Mouse (Mus musculus) small intestine, adult 2 months (tissue): ENCODE results near the gene Fam193b. TPM values are rescaled to one million over a fixed set of nuclear protein-coding genes. Genes with fewer than 3 reads are reported as not detected.

Experiments used
- H3K27ac ChIP-seq: fragments of 200-500 bp; 2 replicates; pipeline ENCODE4 v1.5.1; 2012; ENCODE audit warnings: low read depth, low read length, control low read depth, inconsistent platforms; ENCODE audit not compliant: insufficient read depth
- H3K27me3 ChIP-seq: fragments of 200-500 bp; 2 replicates; pipeline ENCODE4 v1.6.1; 2012; ENCODE audit warnings: mild to moderate bottlenecking, moderate library complexity, low read length, inconsistent platforms; ENCODE audit not compliant: control insufficient read depth, insufficient read depth
- H3K36me3 ChIP-seq: fragments of 200-500 bp; 2 replicates; pipeline ENCODE4 v1.6.1; 2012; ENCODE audit warnings: mild to moderate bottlenecking, low read length, control low read depth, inconsistent platforms; ENCODE audit not compliant: control insufficient read depth, insufficient read depth
- H3K4me1 ChIP-seq: fragments of 200-500 bp; 2 replicates; pipeline ENCODE4 v1.6.1; 2012; ENCODE audit warnings: low read length, inconsistent platforms, mixed read lengths; ENCODE audit not compliant: control insufficient read depth, insufficient read depth, insufficient read length
- H3K4me3 ChIP-seq: fragments of 200-500 bp; 2 replicates; pipeline ENCODE4 v1.5.1; 2012; ENCODE audit warnings: low read depth, mild to moderate bottlenecking, control low read depth, inconsistent platforms, low read length, moderate library complexity
- CTCF ChIP-seq: fragments of 200-500 bp; IDR thresholded peaks from 2 replicates; pipeline ENCODE4 v1.5.1; 2012; ENCODE audit warnings: low read depth, mild to moderate bottlenecking, control low read depth, inconsistent platforms, low read length, moderate library complexity, mixed read lengths; ENCODE audit not compliant: insufficient replicate concordance, insufficient read length; ENCODE audit errors: extremely low read depth
- POLR2A ChIP-seq: fragments of 200-500 bp; IDR thresholded peaks from 2 replicates; pipeline ENCODE4 v1.6.1; 2012; ENCODE audit warnings: low read depth, mild to moderate bottlenecking, control low read depth, inconsistent platforms, low read length, moderate library complexity
- WGBS: fragments of 180-500 bp; shearing (Covaris S2); methylation state at CpG from one replicate; pipeline ENCODE4 v1.1.7; 2018; 5-methylcytosine and 5-hydroxymethylcytosine counted together
- polyA plus RNA-seq: library from polyadenylated mRNA; depleted of rRNA; stranded (reverse); fragments of >200 nt; gene quantifications from 2 replicates; pipeline ENCODE4 v1.2.3, GENCODE M21; 2012

Fam193b gene
- polyA plus RNA-seq, 1 experiment: 76.9 TPM

DNA sequence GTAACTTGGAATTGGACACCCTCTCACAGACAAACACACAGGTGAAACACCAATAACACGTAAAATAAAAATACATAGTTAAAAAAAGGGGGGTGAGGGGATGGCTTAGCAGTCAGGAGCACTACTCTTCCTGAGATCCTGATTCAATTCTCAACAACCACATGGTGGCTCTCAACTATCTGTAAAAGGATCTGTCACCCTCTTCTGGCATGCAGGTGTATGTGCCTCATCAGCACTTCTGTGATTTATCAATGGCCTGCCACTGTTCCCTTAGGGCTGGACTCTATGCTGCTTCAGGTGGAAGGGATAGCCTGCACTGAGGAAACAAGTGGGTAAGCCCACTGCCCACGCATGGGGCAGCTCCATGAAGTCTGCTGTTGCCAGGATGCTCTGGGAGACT lies 30.0 kb downstream of the Fam193b start:
- 88% methylated on average over 2 of the region's 2 CpGs for WGBS
- Histone ChIP-seq H3K4me1 (no peaks in the 10 kb centered on the region), H3K36me3 (peaks cover 44% of the 10 kb centered on the region), H3K27ac (no peak overlapping the region), H3K4me3 (no peak overlapping the region), H3K27me3 (no peaks in the 10 kb centered on the region)
- TF ChIP-seq CTCF: no peak
- no peak for TF ChIP-seq POLR2A

DNA sequence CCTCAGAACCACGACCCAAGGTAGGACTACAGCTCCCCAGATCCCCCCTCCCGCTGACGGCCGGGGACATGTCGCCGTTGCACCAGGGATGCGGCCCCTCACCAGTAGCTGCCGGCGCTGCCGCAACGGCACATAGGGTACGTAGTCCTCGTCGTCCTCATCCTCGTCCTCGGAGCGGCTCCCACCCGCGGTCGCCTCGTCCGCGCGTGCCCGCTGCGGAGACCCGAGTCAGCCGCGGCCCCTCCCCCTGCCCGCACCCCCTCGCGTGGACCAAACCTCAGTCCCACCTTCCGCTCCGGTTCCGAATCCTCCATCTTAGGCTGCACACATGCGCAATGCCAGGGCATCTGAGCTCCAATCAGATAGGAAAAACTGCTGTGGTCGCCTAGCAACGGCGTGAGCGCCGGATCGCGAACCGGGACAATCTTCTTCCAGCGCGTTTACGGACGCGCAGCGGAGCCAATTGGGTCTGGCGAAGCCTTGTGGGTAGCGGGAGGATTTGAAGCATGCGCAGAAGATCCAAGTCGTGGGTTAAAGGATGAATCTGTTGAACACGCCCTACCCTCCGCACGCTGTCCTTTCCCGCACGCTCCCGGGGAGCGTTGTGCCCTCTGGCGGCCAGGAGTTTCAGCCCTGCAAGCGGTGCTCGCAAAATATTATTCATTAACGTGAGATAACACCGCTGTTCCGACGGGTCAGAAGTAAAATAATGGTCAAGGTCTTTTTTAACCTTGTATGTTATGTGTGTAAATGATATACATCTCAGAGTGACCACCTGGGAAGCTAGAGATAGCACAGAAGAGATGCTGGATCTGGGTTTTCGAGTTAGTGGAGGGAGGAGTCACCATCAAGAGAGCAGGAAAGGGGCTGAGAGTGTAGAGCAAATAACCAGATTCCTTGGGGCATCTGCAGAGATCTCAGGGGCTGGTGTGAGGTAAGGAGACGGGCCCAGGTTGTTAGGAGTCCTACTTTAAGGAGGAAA lies 34.4 kb downstream of the Fam193b start, which contains the start of gene Ddx41:
Gene Ddx41, minus strand, starts transcription at position 465 of the 982 bp plus-strand sequence.
- Histone ChIP-seq H3K4me1 (peaks cover 9% of the 10 kb centered on the region), H3K27ac (no peak within 1 kb of the TSS), H3K4me3 (peak within 1 kb of the TSS; percentile 84), H3K27me3 (no peaks in the 10 kb centered on the region), H3K36me3 (peaks cover 35% of the 10 kb centered on the region)
- under 1% methylated on average over 70 of the region's 70 CpGs for WGBS
- TF ChIP-seq POLR2A (peak; percentile 55; the same call in 1 of the 2 replicates), CTCF (peak; percentile 91)

DNA sequence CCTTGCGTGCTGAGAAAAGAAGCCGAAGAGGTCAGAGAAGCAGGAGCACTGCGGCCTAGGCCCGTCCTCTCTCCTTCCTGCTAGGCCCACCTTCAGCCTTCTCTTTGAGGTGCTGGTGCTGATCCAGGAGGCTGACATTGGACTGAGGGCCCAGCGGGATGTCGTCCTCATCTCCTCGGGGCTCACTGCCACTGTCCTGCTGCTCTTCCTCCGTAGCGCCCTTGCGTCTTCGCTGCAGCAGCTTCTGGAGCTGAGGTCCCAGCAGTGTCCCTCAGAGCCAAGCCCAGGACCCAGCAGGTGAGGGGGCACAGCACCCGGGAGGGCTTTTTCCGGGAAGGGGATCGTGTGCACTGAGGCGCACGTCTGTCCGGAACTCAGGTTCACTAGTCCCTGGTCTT lies 35.1 kb downstream of the Fam193b start:
- 16% methylated on average over 17 of the region's 17 CpGs for WGBS
- Histone ChIP-seq H3K27me3 (no peaks in the 10 kb centered on the region), H3K27ac (no peak overlapping the region), H3K36me3 (peaks cover 34% of the 10 kb centered on the region), H3K4me1 (peaks cover 9% of the 10 kb centered on the region), H3K4me3 (peak overlapping the region; percentile 84)
- TF ChIP-seq POLR2A: no peak
- no peak for TF ChIP-seq CTCF

DNA sequence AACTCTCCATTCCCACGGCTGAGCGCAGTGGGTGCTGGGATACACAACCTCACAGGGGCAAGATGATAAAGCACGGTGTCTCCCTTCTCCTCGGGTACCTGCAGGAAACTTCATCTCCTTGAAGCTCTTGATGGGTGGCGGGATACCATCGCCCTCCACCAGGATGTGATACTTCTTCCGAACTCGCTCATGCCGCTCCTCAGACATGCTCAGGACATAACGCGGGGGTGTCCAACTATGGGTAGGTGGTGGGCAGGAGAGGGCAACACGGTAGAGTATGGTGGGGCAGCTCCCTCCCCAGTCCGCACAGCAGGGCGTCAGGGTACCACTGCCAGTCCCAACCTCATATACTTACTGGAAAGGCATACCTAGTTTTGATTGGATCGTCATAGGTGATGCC lies 35.7 kb downstream of the Fam193b start:
- Histone ChIP-seq H3K4me3 (peak overlapping the region; percentile 84), H3K27ac (no peak overlapping the region), H3K4me1 (peaks cover 9% of the 10 kb centered on the region), H3K27me3 (no peaks in the 10 kb centered on the region), H3K36me3 (peaks cover 38% of the 10 kb centered on the region)
- WGBS: 93% methylated on average over 15 of the region's 15 CpGs
- TF ChIP-seq POLR2A: no peak
- TF ChIP-seq CTCF: no peak

DNA sequence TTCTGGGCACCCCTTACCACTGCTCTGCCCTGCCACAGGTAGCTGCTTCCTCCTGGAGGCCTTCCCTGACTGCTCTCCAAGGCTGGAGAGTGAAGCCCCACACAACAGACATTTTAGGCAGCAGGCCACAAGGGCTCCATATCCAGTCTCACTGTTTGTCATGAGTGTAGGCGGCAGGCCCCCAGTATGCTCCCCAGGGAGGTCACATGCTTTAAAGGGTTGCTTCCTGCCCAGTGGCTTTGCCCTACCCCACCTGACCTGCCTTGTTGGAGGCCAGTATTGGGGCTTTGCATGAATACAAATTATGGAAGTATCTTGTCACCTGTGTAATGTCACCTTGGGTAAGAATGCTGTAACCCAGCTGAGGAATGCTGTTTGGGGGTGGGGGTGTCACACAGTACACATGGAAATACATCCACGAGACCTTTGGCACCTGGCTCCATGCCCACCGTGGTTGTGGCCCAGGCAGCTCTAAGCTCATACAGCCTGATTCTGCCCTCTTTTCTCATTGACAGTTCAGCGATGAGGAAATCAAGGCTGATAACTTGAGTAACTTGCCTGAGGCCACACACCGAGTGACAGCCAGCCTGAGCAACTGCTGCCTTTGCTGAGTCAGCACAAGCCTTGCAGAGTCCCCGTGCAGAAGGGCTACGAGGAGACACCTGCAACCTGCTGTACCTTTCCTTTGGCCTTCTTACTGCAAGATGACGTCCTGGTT lies 41.6 kb downstream of the Fam193b start, which contains the start of gene Dok3:
Gene Dok3, minus strand, starts transcription at position 99 of the 718 bp plus-strand sequence.
- Histone ChIP-seq H3K27me3 (no peaks in the 10 kb centered on the region), H3K27ac (peak within 1 kb of the TSS; percentile 71), H3K4me3 (peak within 1 kb of the TSS; percentile 56), H3K36me3 (peaks cover 32% of the 10 kb centered on the region), H3K4me1 (peaks cover 2% of the 10 kb centered on the region)
- no peak for TF ChIP-seq CTCF
- TF ChIP-seq POLR2A: no peak
- 42% methylated on average over 8 of the region's 8 CpGs for WGBS

DNA sequence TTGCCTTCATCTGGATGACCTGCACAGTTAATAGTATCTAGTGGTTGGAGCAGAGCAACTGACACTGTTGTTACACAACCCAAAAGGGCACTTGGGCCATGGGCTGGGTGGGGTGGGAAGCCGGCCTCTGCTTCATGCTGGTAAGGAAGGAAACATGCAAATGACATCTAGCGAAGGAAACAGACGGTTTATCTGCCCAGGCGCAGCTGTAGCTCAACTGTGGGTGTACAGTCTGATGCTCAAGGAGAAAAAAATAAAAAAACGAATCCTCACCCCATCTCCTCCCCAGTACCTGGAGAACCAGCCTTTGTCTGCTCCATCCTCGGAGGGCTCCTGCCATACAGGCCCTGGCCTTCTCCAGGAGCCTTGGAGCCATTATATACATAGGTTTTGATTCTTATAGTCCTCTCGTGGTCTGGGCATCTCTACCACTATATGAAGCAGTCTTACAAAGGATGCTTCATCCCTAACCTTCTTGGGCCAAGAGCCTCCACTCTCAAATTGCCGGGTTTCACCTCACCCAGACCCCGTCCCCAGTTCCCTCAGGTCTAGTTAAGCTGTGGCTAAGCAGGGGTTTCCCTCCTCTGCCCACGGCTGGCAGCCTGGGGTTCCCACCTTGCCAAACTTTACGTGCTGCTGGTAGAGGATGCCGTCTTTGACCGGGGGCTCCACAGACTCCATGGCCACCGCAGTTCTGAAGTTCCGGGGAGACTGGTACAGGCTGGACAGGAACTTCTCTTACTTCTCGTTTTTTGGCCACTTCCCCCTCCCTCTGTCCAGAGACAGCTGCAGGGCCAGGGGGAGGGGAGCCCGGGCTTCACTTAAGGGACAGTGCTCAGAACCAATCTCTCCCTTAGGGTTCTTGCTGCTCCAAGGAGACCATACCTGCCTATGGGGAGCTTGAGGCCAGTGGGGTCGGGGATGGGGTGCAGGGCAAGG lies 42.8 kb downstream of the Fam193b start:
- peak overlapping the region; percentile 56 for H3K4me3 ChIP-seq
- no peak for TF ChIP-seq CTCF
- TF ChIP-seq POLR2A: no peak
- peaks cover 22% of the 10 kb centered on the region for H3K36me3 ChIP-seq
- H3K27ac ChIP-seq: peak overlapping the region; percentile 71
- H3K27me3 ChIP-seq: no peaks in the 10 kb centered on the region
- WGBS: 67% methylated on average over 18 of the region's 18 CpGs
- H3K4me1 ChIP-seq: peaks cover 2% of the 10 kb centered on the region
